Mouse (Mus musculus) embryonic facial prominence, embryonic 10.5 days (tissue): ENCODE measurements around the gene Fry. TPM values are rescaled to one million over a fixed set of nuclear protein-coding genes. Genes with fewer than 3 reads are reported as not detected.

Experiments
- DNase-seq: peaks from one replicate; pipeline ENCODE4 v3.0.0-alpha.2; 2017; ENCODE audit warnings: low spot score
- H3K27ac ChIP-seq: fragments of 300-500 bp; sonication (generic); replicated peaks from 2 replicates; pipeline ENCODE4 v1.5.1; 2016; ENCODE audit warnings: mild to moderate bottlenecking
- H3K27me3 ChIP-seq: fragments of 300-500 bp; sonication (generic); replicated peaks from 2 replicates; pipeline ENCODE4 v1.6.1; 2016; ENCODE audit warnings: low read depth, mild to moderate bottlenecking; ENCODE audit not compliant: poor library complexity, severe bottlenecking
- H3K36me3 ChIP-seq: fragments of 300-500 bp; sonication (generic); replicated peaks from 2 replicates; pipeline ENCODE4 v1.6.1; 2016; ENCODE audit warnings: mild to moderate bottlenecking, moderate library complexity
- H3K4me1 ChIP-seq: fragments of 300-500 bp; sonication (generic); 2 replicates; pipeline ENCODE4 v1.6.1; 2016
- H3K4me3 ChIP-seq: fragments of 300-500 bp; sonication (generic); 2 replicates; pipeline ENCODE4 v1.5.1; 2016; ENCODE audit warnings: mild to moderate bottlenecking, moderate library complexity
- H3K9me3 ChIP-seq: fragments of 300-500 bp; sonication (generic); 2 replicates; pipeline ENCODE4 v1.6.1; 2016; ENCODE audit warnings: mild to moderate bottlenecking
- WGBS: fragments of 180-500 bp; shearing (Covaris S2); methylation state at CpG from one replicate; pipeline ENCODE4 v1.1.7; 2016; 5-methylcytosine and 5-hydroxymethylcytosine counted together
- polyA plus RNA-seq: library from polyadenylated mRNA; unstranded; fragments of >200 nt; fragmentation: Nextera tagmentation; extraction: Ambion mirVana; gene quantifications from 2 replicates; pipeline ENCODE4 v1.2.1, GENCODE M21; 2016

Fry gene
- polyA plus RNA-seq, 1 experiment from 2014 or later, result 7.4 TPM

DNA sequence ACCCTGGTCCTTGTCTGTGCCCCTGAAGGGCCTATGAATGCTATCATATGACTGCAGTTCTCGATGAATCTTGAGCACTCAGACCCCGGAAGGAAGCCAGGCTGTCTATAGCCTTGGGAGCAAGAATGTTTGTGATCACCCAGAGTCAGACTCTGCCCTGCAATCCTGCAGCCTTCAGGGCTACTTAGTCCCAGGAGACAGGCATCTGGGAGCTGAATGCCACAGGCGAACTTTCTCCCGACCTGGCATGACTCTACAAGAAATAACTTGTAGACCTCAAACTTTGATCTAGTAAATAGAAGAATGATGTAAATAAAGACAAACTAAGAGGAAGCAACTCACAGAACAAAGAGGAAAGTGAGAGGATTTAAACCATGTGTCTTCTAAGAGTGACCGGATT lies 40.7 kb downstream of the Fry start:
- DNase-seq, result no peak
- WGBS, result 48% methylated on average over 5 of the region's 5 CpGs
- H3K4me1 ChIP-seq, result peaks cover 9% of the 10 kb centered on the region

DNA sequence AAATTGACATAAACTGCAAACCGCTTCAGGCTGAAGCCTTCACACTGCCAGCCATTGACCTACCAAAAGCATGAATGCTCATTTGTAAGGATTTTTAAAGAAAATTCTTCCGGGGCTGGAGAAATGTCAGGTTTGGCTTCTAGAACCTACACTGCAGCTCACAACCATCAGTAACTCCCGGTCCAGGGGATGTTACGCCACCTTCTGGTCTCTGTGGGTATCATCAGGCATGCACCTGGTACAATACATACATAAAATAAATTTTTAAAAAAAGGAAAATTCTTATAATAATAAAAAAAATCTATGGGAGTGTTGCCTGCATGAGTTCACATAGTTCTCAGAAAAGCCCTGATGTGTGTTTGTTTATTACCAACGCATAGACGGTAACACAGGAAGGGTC lies 42.7 kb downstream of the Fry start:
- Histone ChIP-seq H3K27ac (no peak overlapping the region), H3K4me3 (no peak overlapping the region), H3K9me3 (no peaks in the 10 kb centered on the region), H3K27me3 (no peaks in the 10 kb centered on the region), H3K36me3 (no peaks in the 10 kb centered on the region), H3K4me1 (peaks cover 9% of the 10 kb centered on the region)
- 83% methylated on average over 6 of the region's 6 CpGs for WGBS
- no peak for DNase-seq

More for the DNA sequence above, 40.7 kb downstream of the Fry start:
- Histone ChIP-seq H3K9me3 (no peaks in the 10 kb centered on the region), H3K4me3 (no peak overlapping the region), H3K27me3 (no peaks in the 10 kb centered on the region), H3K27ac (0 out of 2 replicates have a peak overlapping the region, but pooled peaks have one; percentile 30), H3K36me3 (no peaks in the 10 kb centered on the region)

DNA sequence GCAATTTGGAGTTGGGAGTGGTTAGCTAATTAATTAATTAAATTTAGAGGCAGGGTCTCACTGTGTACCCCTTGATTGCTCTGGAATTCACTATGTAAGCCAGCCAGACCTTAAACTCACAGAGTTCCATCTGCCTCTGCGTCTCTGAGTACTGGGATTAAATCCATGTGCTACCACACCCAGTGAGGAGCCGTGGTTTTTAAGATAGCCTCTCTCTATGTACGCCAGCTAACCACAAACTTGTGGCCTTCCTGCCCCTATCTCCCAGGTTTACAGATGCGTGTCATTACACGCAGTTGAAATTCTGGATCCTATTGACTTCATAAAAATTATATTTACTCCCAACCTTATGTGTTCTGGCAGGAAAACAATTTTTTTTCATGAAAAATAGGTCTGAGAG lies 43.5 kb downstream of the Fry start:
- Histone ChIP-seq H3K4me1 (peaks cover 9% of the 10 kb centered on the region), H3K4me3 (no peak overlapping the region), H3K27me3 (no peaks in the 10 kb centered on the region), H3K36me3 (no peaks in the 10 kb centered on the region), H3K27ac (no peak overlapping the region), H3K9me3 (no peaks in the 10 kb centered on the region)
- DNase-seq, result no peak
- 75% methylated on average over 5 of the region's 5 CpGs for WGBS

DNA sequence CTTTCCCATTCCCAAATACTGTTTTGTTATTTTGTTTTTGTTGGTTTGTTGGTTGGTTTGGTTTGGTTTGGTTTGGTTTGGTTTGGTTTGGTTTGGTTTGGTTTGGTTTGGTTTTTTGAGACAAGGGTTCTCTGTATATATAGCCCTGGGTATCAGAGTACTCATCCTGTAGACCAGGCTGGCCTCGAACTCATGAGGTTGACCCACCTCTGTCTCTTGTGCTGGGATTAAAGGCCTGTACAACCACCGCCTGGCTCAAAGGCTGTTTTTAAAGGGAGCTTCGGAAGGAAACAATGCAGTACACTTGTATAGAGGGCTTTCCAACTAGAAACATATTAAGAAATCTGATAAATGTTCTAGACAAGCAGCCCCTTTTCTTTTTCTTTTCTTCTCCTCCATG lies 46.2 kb downstream of the Fry start:
- H3K36me3 ChIP-seq, result no peaks in the 10 kb centered on the region
- H3K4me3 ChIP-seq, result no peak overlapping the region
- no peak overlapping the region for H3K27ac ChIP-seq
- peaks cover 1% of the 10 kb centered on the region for H3K4me1 ChIP-seq
- WGBS, result 89% methylated on average over 3 of the region's 3 CpGs
- H3K9me3 ChIP-seq, result no peaks in the 10 kb centered on the region
- DNase-seq, result no peak
- no peaks in the 10 kb centered on the region for H3K27me3 ChIP-seq

DNA sequence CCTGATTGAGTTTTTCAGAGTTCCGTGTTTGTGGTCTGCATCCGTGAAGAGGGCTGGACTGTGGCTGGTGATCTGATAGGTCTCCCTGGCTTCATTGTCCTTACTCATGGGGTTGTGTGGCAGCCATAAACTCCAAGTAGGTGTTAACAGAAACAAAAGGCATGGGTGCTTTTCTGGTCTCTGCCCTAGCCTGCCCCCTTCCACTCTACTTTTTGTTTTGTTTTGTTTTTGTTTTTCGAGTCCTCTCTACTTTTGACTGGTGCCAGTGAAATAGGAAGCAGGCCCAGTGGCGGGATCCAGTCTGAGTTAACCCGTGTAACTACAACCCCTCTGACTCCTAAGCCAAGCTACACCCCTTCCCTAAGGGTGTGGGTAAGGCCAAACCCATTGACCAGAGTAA lies 48.4 kb downstream of the Fry start:
- no peaks in the 10 kb centered on the region for H3K9me3 ChIP-seq
- H3K4me3 ChIP-seq, result no peak overlapping the region
- H3K27ac ChIP-seq, result no peak overlapping the region
- 82% methylated on average over 5 of the region's 5 CpGs for WGBS
- H3K27me3 ChIP-seq, result no peaks in the 10 kb centered on the region
- no peaks in the 10 kb centered on the region for H3K36me3 ChIP-seq
- no peak for DNase-seq
- H3K4me1 ChIP-seq, result 0 out of 2 replicates have a peak, but pooled peaks cover 3% of the 10 kb centered on the region

DNA sequence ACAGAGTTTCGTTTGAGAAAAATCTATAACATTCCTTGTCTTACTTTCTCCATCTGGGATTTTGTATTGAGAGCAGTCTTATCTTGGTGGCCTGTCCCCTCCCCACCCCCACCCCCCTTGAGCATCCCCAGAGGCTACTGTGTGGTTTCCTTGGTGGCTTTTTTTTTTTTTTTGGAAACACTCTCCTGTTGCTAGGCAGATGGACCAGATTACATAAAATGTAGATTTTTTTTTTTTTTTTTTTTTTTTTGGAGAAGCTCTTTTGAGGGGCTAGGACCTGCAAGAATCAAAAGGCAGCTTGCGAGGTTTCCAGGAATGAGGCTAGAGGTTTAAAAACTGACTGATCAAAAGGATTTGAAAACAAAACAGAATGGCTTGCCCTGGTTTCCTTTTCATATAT lies 48.8 kb downstream of the Fry start:
- Histone ChIP-seq H3K27me3 (no peaks in the 10 kb centered on the region), H3K9me3 (no peaks in the 10 kb centered on the region), H3K36me3 (no peaks in the 10 kb centered on the region), H3K4me1 (0 out of 2 replicates have a peak, but pooled peaks cover 3% of the 10 kb centered on the region), H3K27ac (no peak overlapping the region), H3K4me3 (no peak overlapping the region)
- WGBS, result 62% methylated on average over 2 of the region's 2 CpGs
- no peak for DNase-seq

DNA sequence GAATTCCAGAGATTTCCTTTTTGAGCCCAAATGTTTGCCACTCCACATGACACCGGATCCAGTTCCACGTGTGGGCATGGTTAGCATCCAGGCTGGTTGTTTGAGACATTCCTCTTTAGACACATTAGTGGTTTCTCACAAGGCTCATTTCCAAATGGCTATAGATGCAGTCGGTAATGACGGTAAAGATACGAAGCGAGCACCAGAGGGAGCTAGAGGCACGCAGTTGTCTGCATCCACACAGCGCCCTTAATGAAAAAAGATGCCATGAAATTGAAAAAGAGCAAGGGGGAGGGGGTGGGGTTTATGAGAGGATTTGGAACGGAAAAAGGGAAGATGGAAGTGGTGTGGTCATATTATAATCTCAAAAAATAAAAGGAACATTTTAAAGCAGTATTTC lies 50.3 kb downstream of the Fry start:
- DNase-seq, result peak; percentile 65
- Histone ChIP-seq H3K36me3 (no peaks in the 10 kb centered on the region), H3K9me3 (no peaks in the 10 kb centered on the region), H3K27ac (no peak overlapping the region), H3K4me3 (no peak overlapping the region), H3K4me1 (0 out of 2 replicates have a peak, but pooled peaks cover 3% of the 10 kb centered on the region), H3K27me3 (no peaks in the 10 kb centered on the region)
- WGBS, result 5% methylated on average over 9 of the region's 9 CpGs

DNA sequence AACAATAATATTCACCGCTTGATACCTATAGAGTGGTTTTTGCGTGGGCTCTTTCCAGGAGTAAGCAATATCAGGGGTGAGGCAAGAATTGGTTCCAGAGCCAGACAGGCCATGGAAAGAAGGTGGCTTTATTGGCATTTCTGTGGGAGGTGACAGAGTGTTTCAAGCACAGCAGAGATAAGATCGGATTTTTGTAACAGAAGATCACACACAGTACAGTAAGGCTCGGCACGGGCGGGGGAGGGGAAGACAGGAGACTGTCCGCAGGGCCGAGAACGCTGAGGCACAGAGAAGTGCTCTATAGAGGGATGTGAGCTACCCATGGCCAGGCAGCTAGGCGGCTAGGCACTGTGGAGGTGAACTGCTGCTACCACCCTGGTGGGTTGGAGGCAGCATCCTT lies 53.1 kb downstream of the Fry start:
- Histone ChIP-seq H3K36me3 (no peaks in the 10 kb centered on the region), H3K4me3 (no peak overlapping the region), H3K4me1 (0 out of 2 replicates have a peak, but pooled peaks cover 3% of the 10 kb centered on the region), H3K27me3 (no peaks in the 10 kb centered on the region), H3K9me3 (peaks cover 9% of the 10 kb centered on the region; the same call in 1 of the 2 replicates), H3K27ac (no peak overlapping the region)
- 58% methylated on average over 10 of the region's 10 CpGs for WGBS
- DNase-seq, result no peak

DNA sequence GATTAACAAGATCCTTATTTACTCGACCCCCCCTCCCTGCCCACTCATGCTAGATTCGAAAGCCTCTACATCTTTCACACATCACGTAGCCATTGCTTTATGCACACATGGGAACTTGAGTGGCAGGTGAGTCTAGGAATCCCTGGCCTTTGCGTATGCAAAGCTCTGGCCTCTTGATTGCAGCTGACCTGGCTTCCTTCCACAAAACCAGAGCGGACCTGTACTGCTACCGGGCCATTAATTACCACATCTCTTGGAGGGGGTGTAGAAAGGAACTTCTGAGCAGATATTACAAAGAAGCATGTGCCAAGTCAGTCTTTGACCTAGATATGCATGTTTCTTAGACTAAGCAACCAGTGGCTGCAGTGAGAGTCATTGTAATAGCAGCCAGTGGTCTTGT lies 55.4 kb downstream of the Fry start:
- H3K36me3 ChIP-seq, result no peaks in the 10 kb centered on the region
- H3K9me3 ChIP-seq, result peaks cover 9% of the 10 kb centered on the region; the same call in 1 of the 2 replicates
- 0 out of 2 replicates have a peak, but pooled peaks cover 3% of the 10 kb centered on the region for H3K4me1 ChIP-seq
- no peak overlapping the region for H3K4me3 ChIP-seq
- 91% methylated on average over 6 of the region's 6 CpGs for WGBS
- DNase-seq, result no peak
- no peaks in the 10 kb centered on the region for H3K27me3 ChIP-seq
- H3K27ac ChIP-seq, result no peak overlapping the region

DNA sequence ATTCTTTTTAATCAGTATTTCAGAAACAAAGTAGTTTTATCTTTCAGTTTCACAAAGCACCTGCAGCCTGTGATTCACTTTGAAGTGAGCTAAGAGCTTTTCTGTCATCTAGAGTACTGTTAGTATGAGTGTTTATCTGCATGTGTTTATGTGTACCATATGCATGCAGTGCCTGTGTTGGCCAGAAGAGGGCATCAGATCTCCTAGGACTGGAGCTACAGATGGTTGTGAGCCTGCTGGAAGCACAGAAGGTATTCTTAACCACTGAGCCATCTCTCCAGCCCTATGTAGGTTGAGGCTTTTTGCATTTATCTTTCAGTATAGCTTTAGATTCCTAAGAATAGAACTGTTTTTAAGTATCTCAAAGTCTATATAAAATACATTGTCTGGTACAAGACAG lies 56.5 kb downstream of the Fry start:
- no peaks in the 10 kb centered on the region for H3K36me3 ChIP-seq
- 0 out of 2 replicates have a peak, but pooled peaks cover 3% of the 10 kb centered on the region for H3K4me1 ChIP-seq
- no peak overlapping the region for H3K4me3 ChIP-seq
- H3K27ac ChIP-seq, result no peak overlapping the region
- no peaks in the 10 kb centered on the region for H3K27me3 ChIP-seq
- peaks cover 9% of the 10 kb centered on the region; the same call in 1 of the 2 replicates for H3K9me3 ChIP-seq
- no peak for DNase-seq

DNA sequence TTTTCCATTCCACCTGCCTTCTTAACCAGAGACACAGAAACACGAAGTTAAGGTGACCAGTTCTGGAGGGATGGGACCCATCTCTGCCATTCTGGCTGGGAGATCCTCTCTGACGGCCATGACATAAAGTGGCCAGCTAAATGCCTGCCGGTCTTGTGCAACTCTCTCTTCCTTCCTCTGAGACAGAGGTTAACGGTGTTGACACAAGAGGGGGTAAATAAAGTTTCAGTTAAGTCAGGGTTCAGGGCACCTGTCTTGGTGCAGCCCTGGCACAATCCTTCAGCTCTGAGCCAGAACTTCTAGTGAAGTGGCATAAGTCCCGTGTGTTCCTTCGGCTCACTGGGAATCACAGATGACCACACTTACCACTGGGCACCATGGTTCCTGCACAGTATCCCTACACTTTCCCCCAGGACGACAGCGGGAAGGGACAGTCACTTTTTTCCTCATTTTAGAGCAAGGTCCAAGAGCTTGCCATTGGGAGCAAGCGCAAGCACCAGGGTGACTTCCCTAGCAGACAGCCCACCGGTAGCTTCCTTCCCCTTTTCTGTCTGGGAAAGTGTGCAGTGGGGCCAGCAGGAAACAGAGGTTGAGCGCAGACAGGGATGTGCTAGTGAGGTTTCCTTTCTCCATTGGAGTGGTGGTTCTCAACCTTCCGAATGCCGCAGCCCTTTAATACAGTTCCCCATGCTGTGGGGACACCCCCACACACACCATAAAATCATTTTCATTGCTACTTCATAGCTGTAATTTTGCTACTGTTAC lies 58.0 kb downstream of the Fry start:
- no peak for DNase-seq
- 0 out of 2 replicates have a peak, but pooled peaks cover 3% of the 10 kb centered on the region for H3K4me1 ChIP-seq
- H3K27ac ChIP-seq, result no peak overlapping the region
- H3K36me3 ChIP-seq, result no peaks in the 10 kb centered on the region
- H3K9me3 ChIP-seq, result peaks cover 9% of the 10 kb centered on the region; the same call in 1 of the 2 replicates
- H3K27me3 ChIP-seq, result no peaks in the 10 kb centered on the region
- H3K4me3 ChIP-seq, result no peak overlapping the region
- WGBS, result 85% methylated on average over 13 of the region's 13 CpGs

DNA sequence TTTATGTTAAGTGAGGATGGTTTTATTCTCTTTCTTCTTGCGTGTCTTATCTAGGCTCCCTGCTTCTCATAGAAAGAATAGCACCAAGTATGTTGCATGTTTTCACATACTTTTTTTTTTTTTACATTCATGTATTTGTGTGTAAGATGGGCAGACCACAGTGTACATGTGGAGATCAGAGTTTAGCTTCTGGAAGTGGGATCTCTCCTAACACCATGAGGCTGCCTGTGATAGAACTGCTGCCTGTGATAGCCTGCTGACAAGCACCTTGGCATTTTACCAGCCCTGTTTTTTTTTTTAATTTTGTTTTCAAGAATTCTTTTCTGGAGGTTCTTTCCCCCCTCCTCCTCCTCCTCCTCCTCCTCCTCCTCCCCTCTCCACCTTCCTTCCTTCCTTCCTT lies 59.3 kb downstream of the Fry start:
- Histone ChIP-seq H3K36me3 (no peaks in the 10 kb centered on the region), H3K27ac (no peak overlapping the region), H3K27me3 (no peaks in the 10 kb centered on the region), H3K4me1 (no peaks in the 10 kb centered on the region), H3K4me3 (no peak overlapping the region), H3K9me3 (peaks cover 9% of the 10 kb centered on the region; the same call in 1 of the 2 replicates)
- 88% methylated on average over 1 of the region's 1 CpGs for WGBS
- DNase-seq, result no peak

DNA sequence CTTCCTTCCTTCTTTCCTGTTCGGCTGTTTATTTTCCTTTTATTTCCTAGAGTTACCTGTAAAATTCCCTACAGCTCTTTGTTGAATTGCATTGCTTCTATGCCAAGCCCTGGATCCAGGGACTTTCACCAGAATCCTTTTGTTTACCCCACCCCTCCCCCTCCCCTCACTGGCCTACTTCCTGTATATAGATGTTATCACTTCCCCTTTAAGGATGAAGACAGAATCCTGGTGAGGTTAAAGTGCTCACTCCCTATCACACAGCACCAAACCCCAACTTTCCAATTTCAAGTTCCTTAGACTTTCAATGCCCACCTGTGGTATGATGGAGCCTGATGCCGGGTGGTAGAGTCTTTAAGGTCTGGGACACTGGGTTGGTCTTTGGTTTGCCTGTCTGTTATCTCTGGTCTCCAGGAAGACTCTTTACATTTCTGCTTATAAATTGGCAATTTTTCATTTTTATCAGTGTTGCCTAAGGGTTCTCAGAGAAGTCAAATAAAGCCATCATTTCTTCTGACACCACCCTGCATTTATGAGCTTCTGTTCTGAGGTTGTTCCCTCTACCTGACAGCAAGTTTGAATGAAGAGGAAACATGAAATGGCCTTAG lies 59.9 kb downstream of the Fry start:
- Histone ChIP-seq H3K27me3 (no peaks in the 10 kb centered on the region), H3K36me3 (no peaks in the 10 kb centered on the region), H3K4me3 (no peak overlapping the region), H3K9me3 (peaks cover 9% of the 10 kb centered on the region; the same call in 1 of the 2 replicates), H3K27ac (no peak overlapping the region), H3K4me1 (no peaks in the 10 kb centered on the region)
- DNase-seq, result no peak
- WGBS, result 77% methylated on average over 2 of the region's 2 CpGs
